Mouse (Mus musculus): ENCODE measurements around the gene Rbp2. TPM values are rescaled to one million over a fixed set of nuclear protein-coding genes. Genes with fewer than 3 reads are reported as not detected.

Gene Rbp2
- polyA plus RNA-seq (2014; fragmentation: Nextera tagmentation; extraction: Ambion mirVana): 4.3 and 8.4 TPM in 2 replicates

- Histone ChIP-seq H3K4me2 (ENCODE audit: low read length) (no peak within 1 kb of the TSS), H3K36me3 (ENCODE audit: control insufficient read depth, insufficient read depth, low read length) (no peaks in the 10 kb centered on the region), H3K27me3 (replicated peaks; ENCODE audit: control insufficient read depth, insufficient read depth, low read length) (no peaks in the 10 kb centered on the region), H3K9me3 (ENCODE audit: control insufficient read depth, low read length) (no peaks in the 10 kb centered on the region), H3K4me1 (replicated peaks; ENCODE audit: control insufficient read depth, insufficient read depth, low read length) (0 out of 2 replicates have a peak, but pooled peaks cover 2% of the 10 kb centered on the region), H3K9ac (ENCODE audit: low read length) (no peak within 1 kb of the TSS), H3K4me3 (ENCODE audit: low read depth, low read length) (no peak within 1 kb of the TSS), H3K27ac (ENCODE audit: low read depth) (no peak within 1 kb of the TSS)
- ATAC-seq (replicated peaks; ENCODE audit: low FRiP score, low TSS enrichment, low read depth) (no peak), DNase-seq (ENCODE audit: low spot score) (no peak)
- 83% methylated on average over 3 of the region's 3 CpGs for WGBS
Measured at GRCm38 (mm10) chr9:98485815-98486214, at the start of gene Rbp2. Rbp2 (plus strand) TSS chr9:98486115.

GRCm38 (mm10) chr9:98437819-98438218 lies 48.1 kb upstream of the Rbp2 start:
- 84% methylated on average over 4 of the region's 4 CpGs for WGBS
- Histone ChIP-seq H3K9ac (ENCODE audit: low read length) (no peak overlapping the region), H3K4me3 (ENCODE audit: low read depth, low read length) (no peak overlapping the region), H3K4me2 (ENCODE audit: low read length) (no peak overlapping the region), H3K27me3 (replicated peaks; ENCODE audit: control insufficient read depth, insufficient read depth, low read length) (no peaks in the 10 kb centered on the region), H3K27ac (ENCODE audit: low read depth) (no peak overlapping the region), H3K4me1 (replicated peaks; ENCODE audit: control insufficient read depth, insufficient read depth, low read length) (no peaks in the 10 kb centered on the region), H3K36me3 (ENCODE audit: control insufficient read depth, insufficient read depth, low read length) (peaks cover 17% of the 10 kb centered on the region; the same call in 1 of the 2 replicates), H3K9me3 (ENCODE audit: control insufficient read depth, low read length) (no peaks in the 10 kb centered on the region)
- no peak for ATAC-seq (replicated peaks; ENCODE audit: low FRiP score, low TSS enrichment, low read depth)
- no peak for DNase-seq (ENCODE audit: low spot score)

- Histone ChIP-seq H3K4me1 (replicated peaks; ENCODE audit: control insufficient read depth, insufficient read depth, low read length) (no peaks in the 10 kb centered on the region), H3K9me3 (ENCODE audit: control insufficient read depth, low read length) (no peaks in the 10 kb centered on the region), H3K4me2 (ENCODE audit: low read length) (no peak overlapping the region), H3K27me3 (replicated peaks; ENCODE audit: control insufficient read depth, insufficient read depth, low read length) (no peaks in the 10 kb centered on the region), H3K27ac (ENCODE audit: low read depth) (no peak overlapping the region), H3K36me3 (ENCODE audit: control insufficient read depth, insufficient read depth, low read length) (peaks cover 22% of the 10 kb centered on the region; the same call in 1 of the 2 replicates), H3K4me3 (ENCODE audit: low read depth, low read length) (no peak overlapping the region), H3K9ac (ENCODE audit: low read length) (no peak overlapping the region)
- no peak for DNase-seq (ENCODE audit: low spot score)
- no peak for ATAC-seq (replicated peaks; ENCODE audit: low FRiP score, low TSS enrichment, low read depth)
- WGBS: 76% methylated on average over 3 of the region's 3 CpGs
Measured at GRCm38 (mm10) chr9:98439091-98439490, 46.8 kb upstream of the Rbp2 start.

- DNase-seq (ENCODE audit: low spot score): peak; percentile 67
Measured at GRCm38 (mm10) chr9:98442638-98443037, 43.3 kb upstream of the Rbp2 start.

GRCm38 (mm10) chr9:98445359-98446149 lies 40.4 kb upstream of the Rbp2 start:
- DNase-seq (ENCODE audit: low spot score): no peak
- no peak overlapping the region for H3K27ac ChIP-seq (ENCODE audit: low read depth)

More at GRCm38 (mm10) chr9:98442638-98443037, 43.3 kb upstream of the Rbp2 start:
- Histone ChIP-seq H3K4me1 (replicated peaks; ENCODE audit: control insufficient read depth, insufficient read depth, low read length) (no peaks in the 10 kb centered on the region), H3K4me2 (ENCODE audit: low read length) (no peak overlapping the region), H3K36me3 (ENCODE audit: control insufficient read depth, insufficient read depth, low read length) (peaks cover 33% of the 10 kb centered on the region), H3K9me3 (ENCODE audit: control insufficient read depth, low read length) (no peaks in the 10 kb centered on the region), H3K4me3 (ENCODE audit: low read depth, low read length) (no peak overlapping the region), H3K27ac (ENCODE audit: low read depth) (no peak overlapping the region), H3K27me3 (replicated peaks; ENCODE audit: control insufficient read depth, insufficient read depth, low read length) (no peaks in the 10 kb centered on the region), H3K9ac (ENCODE audit: low read length) (no peak overlapping the region)
- 63% methylated on average over 5 of the region's 5 CpGs for WGBS
- ATAC-seq (replicated peaks; ENCODE audit: low FRiP score, low TSS enrichment, low read depth): no peak

GRCm38 (mm10) chr9:98450976-98451375 lies 34.9 kb upstream of the Rbp2 start:
- H3K9me3 ChIP-seq (ENCODE audit: control insufficient read depth, low read length): no peaks in the 10 kb centered on the region
- no peak overlapping the region for H3K4me2 ChIP-seq (ENCODE audit: low read length)
- ATAC-seq (replicated peaks; ENCODE audit: low FRiP score, low TSS enrichment, low read depth) (no peak), DNase-seq (ENCODE audit: low spot score) (no peak)
- no peak overlapping the region for H3K9ac ChIP-seq (ENCODE audit: low read length)
- H3K27ac ChIP-seq (ENCODE audit: low read depth): no peak overlapping the region
- peaks cover 16% of the 10 kb centered on the region for H3K36me3 ChIP-seq (ENCODE audit: control insufficient read depth, insufficient read depth, low read length)
- no peak overlapping the region for H3K4me3 ChIP-seq (ENCODE audit: low read depth, low read length)
- no peaks in the 10 kb centered on the region for H3K27me3 ChIP-seq (replicated peaks; ENCODE audit: control insufficient read depth, insufficient read depth, low read length)
- WGBS: 62% methylated on average over 1 of the region's 1 CpGs
- H3K4me1 ChIP-seq (replicated peaks; ENCODE audit: control insufficient read depth, insufficient read depth, low read length): no peaks in the 10 kb centered on the region

More at GRCm38 (mm10) chr9:98445359-98446149, 40.4 kb upstream of the Rbp2 start:
- no peak overlapping the region for H3K4me2 ChIP-seq (ENCODE audit: low read length)
- WGBS: 82% methylated on average over 9 of the region's 9 CpGs
- H3K36me3 ChIP-seq (ENCODE audit: control insufficient read depth, insufficient read depth, low read length): peaks cover 33% of the 10 kb centered on the region
- H3K9ac ChIP-seq (ENCODE audit: low read length): no peak overlapping the region
- H3K9me3 ChIP-seq (ENCODE audit: control insufficient read depth, low read length): no peaks in the 10 kb centered on the region
- ATAC-seq (replicated peaks; ENCODE audit: low FRiP score, low TSS enrichment, low read depth): no peak
- no peaks in the 10 kb centered on the region for H3K4me1 ChIP-seq (replicated peaks; ENCODE audit: control insufficient read depth, insufficient read depth, low read length)
- no peak overlapping the region for H3K4me3 ChIP-seq (ENCODE audit: low read depth, low read length)
- no peaks in the 10 kb centered on the region for H3K27me3 ChIP-seq (replicated peaks; ENCODE audit: control insufficient read depth, insufficient read depth, low read length)

GRCm38 (mm10) chr9:98466709-98467108 lies 19.2 kb upstream of the Rbp2 start:
- WGBS: 45% methylated on average over 2 of the region's 2 CpGs
- ATAC-seq (replicated peaks; ENCODE audit: low FRiP score, low TSS enrichment, low read depth) (peak; percentile 93), DNase-seq (ENCODE audit: low spot score) (no peak)

GRCm38 (mm10) chr9:98480172-98480749 lies 5.7 kb upstream of the Rbp2 start:
- Histone ChIP-seq H3K36me3 (ENCODE audit: control insufficient read depth, insufficient read depth, low read length) (no peaks in the 10 kb centered on the region), H3K4me1 (replicated peaks; ENCODE audit: control insufficient read depth, insufficient read depth, low read length) (no peaks in the 10 kb centered on the region), H3K9ac (ENCODE audit: low read length) (no peak overlapping the region), H3K4me2 (ENCODE audit: low read length) (no peak overlapping the region), H3K27me3 (replicated peaks; ENCODE audit: control insufficient read depth, insufficient read depth, low read length) (no peaks in the 10 kb centered on the region), H3K4me3 (ENCODE audit: low read depth, low read length) (no peak overlapping the region), H3K27ac (ENCODE audit: low read depth) (no peak overlapping the region), H3K9me3 (ENCODE audit: control insufficient read depth, low read length) (no peaks in the 10 kb centered on the region)
- ATAC-seq (replicated peaks; ENCODE audit: low FRiP score, low TSS enrichment, low read depth) (no peak), DNase-seq (ENCODE audit: low spot score) (no peak)
- WGBS: 86% methylated on average over 2 of the region's 2 CpGs

More at GRCm38 (mm10) chr9:98466709-98467108, 19.2 kb upstream of the Rbp2 start:
- Histone ChIP-seq H3K4me2 (ENCODE audit: low read length) (no peak overlapping the region), H3K9me3 (ENCODE audit: control insufficient read depth, low read length) (no peaks in the 10 kb centered on the region), H3K4me1 (replicated peaks; ENCODE audit: control insufficient read depth, insufficient read depth, low read length) (no peaks in the 10 kb centered on the region), H3K36me3 (ENCODE audit: control insufficient read depth, insufficient read depth, low read length) (no peaks in the 10 kb centered on the region), H3K9ac (ENCODE audit: low read length) (no peak overlapping the region), H3K27ac (ENCODE audit: low read depth) (no peak overlapping the region), H3K27me3 (replicated peaks; ENCODE audit: control insufficient read depth, insufficient read depth, low read length) (no peaks in the 10 kb centered on the region), H3K4me3 (ENCODE audit: low read depth, low read length) (no peak overlapping the region)

All from intestine, embryonic 14.5 days (tissue).